Mouse (Mus musculus): ENCODE results near the gene Alkbh5.
"Not testable (repeated sequence)": the region's sequence is repeated elsewhere in the genome, so short reads cannot be mapped to it uniquely, and the experiment has no call there.

Gene Alkbh5

DNA sequence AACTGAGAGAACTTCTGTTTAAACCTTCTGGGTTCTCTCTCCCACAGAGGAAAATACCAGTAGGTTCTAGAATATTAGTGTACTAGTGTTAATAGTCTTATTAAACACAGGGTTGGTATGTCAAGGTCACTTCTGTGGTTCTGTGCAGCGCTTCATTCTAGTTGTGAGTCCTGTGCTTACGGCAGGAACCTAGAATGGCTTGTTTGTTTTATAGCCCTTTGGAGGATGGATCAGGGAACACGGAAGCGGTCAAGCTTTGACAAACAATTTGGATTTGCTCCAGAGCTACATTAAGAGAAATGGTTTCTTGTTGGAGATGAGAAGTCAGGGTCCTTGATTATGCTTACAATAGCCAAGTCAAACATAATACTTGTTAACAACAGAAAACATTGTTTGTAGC, 9.3 kb downstream of the Alkbh5 start:
- no peak for DNase-seq

DNA sequence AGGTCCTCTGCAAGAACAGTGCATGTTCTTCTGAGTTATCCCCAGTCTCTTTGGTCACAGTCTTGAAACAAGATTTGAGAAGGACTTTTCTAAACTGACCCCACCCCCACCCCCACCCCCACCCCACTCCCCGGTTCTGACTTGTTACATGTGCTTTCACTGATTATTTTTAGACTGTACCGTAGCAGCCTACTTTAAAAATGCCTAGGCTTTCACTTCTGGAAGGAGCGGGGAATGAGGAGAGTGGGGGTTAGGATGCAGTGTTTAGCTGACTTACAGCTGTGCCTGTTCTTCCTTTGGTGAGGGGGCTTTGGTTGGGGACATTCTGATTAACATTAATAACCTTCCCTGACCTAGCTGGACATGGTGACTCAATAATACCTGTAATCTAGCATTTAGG, 11.9 kb downstream of the Alkbh5 start:
- no peak for DNase-seq

DNA sequence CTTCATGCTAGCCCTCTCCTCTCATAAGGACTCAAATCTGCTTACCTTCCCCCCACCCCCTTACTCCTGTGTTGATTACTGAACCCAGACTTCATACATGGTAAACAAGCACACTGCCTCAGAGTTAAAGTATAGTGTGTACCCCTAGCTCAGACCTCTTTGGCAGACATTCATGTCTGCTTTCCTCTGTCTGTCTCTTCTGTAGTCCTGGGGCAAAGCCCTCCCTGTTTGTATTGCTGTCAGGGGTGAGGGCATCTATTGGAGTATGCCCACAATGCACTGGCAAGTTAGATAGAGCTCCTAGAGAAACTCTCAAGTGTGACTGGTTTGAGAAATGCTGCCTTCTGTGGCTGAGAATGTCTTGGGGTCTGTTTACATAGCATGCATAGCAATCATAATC, 16.9 kb downstream of the Alkbh5 start:
- DNase-seq: no peak

DNA sequence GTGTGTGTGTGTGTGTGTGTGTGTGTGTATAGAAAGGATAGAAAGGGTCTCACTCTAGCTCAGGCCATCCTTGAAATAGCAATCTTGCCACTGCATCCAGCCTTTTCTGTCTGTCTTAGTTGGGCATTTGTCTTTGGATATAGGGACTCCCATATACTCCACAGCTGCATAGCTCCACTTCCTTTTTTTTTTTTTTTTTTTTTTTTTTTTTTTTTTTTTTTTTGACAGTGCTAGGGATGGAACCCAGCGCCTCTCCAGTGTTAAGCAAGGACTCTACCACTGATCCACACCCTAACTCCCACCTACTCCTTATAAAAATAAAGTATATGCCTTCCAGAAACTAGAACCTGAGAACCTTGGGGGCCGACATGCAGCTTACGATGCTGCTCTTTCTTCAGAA, 21.5 kb downstream of the Alkbh5 start:
- no peak for DNase-seq

DNA sequence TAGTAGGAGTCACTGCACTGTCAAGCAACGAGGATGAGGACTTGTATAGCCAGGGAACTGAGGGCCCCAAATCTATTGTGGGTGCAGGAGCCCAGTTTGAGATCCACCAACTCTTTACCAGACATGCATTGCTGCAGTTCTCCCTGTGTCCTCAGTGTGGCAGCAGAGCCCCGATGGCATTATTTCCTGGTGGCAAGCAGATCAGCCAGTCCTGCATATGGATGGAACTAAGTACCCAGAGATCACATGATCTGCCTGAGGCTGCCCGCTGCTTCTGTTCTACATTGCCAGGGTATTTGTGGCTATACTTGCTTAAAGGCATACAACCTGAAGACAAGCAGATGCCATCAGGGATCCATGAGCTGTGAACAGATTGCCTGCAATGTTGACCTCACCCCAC, 23.2 kb downstream of the Alkbh5 start:
- peak; percentile 25 to 54 for DNase-seq

DNA sequence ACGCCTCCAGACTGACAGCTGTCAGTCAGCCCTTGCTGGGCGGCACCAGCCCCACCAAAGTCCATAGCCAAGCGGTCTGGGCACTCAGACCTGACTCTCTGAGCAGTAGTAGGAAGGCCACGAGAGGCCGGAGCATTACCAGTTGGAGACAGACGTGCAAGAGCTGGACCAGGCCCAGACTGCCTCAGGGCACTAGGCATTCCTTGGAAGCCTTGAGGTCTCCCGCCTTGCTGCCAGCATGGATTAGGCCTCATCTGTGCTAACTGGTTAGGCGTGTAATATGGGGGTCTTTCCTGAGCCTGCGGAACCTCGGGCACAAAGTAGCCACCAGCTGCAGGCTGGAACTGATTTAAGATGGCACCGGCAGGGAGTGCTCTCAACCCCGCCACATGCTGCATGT, 37.8 kb downstream of the Alkbh5 start:
- DNase-seq: not testable (repeated sequence)

All from spleen, adult 18-20 months (tissue).